Mouse (Mus musculus): ENCODE measurements at regions not wholly inside any gene's neighbourhood (a gene's known extent, or its start where the extent isn't known, plus 50 kb on each side); places are given as distances from the start of the nearest gene placed in this dataset.

- TF ChIP-seq GATA1 (IDR thresholded peaks at IDR 0.05; ENCODE audit: low read length) (no peak), TAL1 (IDR thresholded peaks at IDR 0.05; ENCODE audit: low read length) (no peak)
Observed at GRCm38 (mm10) chr13:28811667-28812575, 141.6 kb downstream of the Sox4 start.

Data from erythroblast, embryonic 14.5 days (primary cell).